Mouse (Mus musculus) midbrain, postnatal 0 days (tissue): ENCODE measurements around the gene Gm20388. TPM values are rescaled to one million over a fixed set of nuclear protein-coding genes. Genes with fewer than 3 reads are reported as not detected.

ENCODE experiments used
- ATAC-seq: fragments of 200-750 bp; cut with Nextera tagmentation; 2 replicates; pipeline ENCODE4 v1.8.0; 2017; ENCODE audit warnings: moderate number of reproducible peaks, mild to moderate bottlenecking, moderate TSS enrichment, moderate library complexity; ENCODE audit not compliant: low FRiP score
- DNase-seq: peaks from one replicate; pipeline ENCODE4 v3.0.0-alpha.2; 2015; ENCODE audit warnings: low spot score
- H3K27ac ChIP-seq: fragments of 300-500 bp; sonication (generic); 2 replicates; pipeline ENCODE4 v1.5.1; 2014; ENCODE audit warnings: low read depth, mild to moderate bottlenecking, low read length, mixed read lengths
- H3K27me3 ChIP-seq: fragments of 300-500 bp; sonication (generic); 2 replicates; pipeline ENCODE4 v1.6.1; 2014; ENCODE audit warnings: low read length, control low read depth, mixed read lengths; ENCODE audit not compliant: insufficient read depth
- H3K36me3 ChIP-seq: fragments of 300-500 bp; sonication (generic); 2 replicates; pipeline ENCODE4 v1.6.1; 2014; ENCODE audit warnings: low read length, control low read depth, mixed read lengths; ENCODE audit not compliant: insufficient read depth
- H3K4me1 ChIP-seq: fragments of 300-500 bp; sonication (generic); 2 replicates; pipeline ENCODE4 v1.6.1; 2014; ENCODE audit warnings: mild to moderate bottlenecking, control low read depth, antibody characterized with exemption, low read length, mixed read lengths; ENCODE audit not compliant: insufficient read depth
- H3K4me2 ChIP-seq: fragments of 300-500 bp; sonication (generic); 2 replicates; pipeline ENCODE4 v1.6.1; 2014; ENCODE audit warnings: low read depth, mild to moderate bottlenecking, low read length, mixed read lengths; ENCODE audit not compliant: poor library complexity, severe bottlenecking
- H3K4me3 ChIP-seq: fragments of 300-500 bp; sonication (generic); 2 replicates; pipeline ENCODE4 v1.5.1; 2014; ENCODE audit warnings: low read depth, mild to moderate bottlenecking, low read length, moderate library complexity
- H3K9ac ChIP-seq: fragments of 300-500 bp; sonication (generic); replicated peaks from 2 replicates; pipeline ENCODE4 v1.6.1; 2014; ENCODE audit warnings: mild to moderate bottlenecking, low read length, moderate library complexity, mixed read lengths; ENCODE audit not compliant: poor library complexity, severe bottlenecking
- H3K9me3 ChIP-seq: fragments of 300-500 bp; sonication (generic); 2 replicates; pipeline ENCODE4 v1.6.1; 2016; ENCODE audit warnings: low read length, control low read depth
- CTCF ChIP-seq: IDR thresholded peaks from 2 replicates; pipeline ENCODE4 v1.5.1; 2016; ENCODE audit warnings: antibody characterized with exemption, mild to moderate bottlenecking
- WGBS: fragments of 180-500 bp; shearing (Covaris S2); extraction: QIAGEN DNeasy Blood & Tissue Kit; methylation state at CpG from one replicate; pipeline ENCODE4 v1.1.7; 2014; 5-methylcytosine and 5-hydroxymethylcytosine counted together
- polyA plus RNA-seq: library from polyadenylated mRNA; unstranded; fragments of >200 nt; fragmentation: Nextera tagmentation; extraction: Ambion mirVana; gene quantifications from 2 replicates; pipeline ENCODE4 v1.2.1, GENCODE M21; 2015
- total RNA-seq: library from RNA; depleted of rRNA; stranded (reverse); fragments of >200 nt; gene quantifications from 2 replicates; pipeline ENCODE4 v1.2.3, GENCODE M21; 2014

The Gm20388 gene
- total and polyA plus RNA-seq, 2 experiments from 2014 or later = 74.2 TPM; not detected in 1

DNA sequence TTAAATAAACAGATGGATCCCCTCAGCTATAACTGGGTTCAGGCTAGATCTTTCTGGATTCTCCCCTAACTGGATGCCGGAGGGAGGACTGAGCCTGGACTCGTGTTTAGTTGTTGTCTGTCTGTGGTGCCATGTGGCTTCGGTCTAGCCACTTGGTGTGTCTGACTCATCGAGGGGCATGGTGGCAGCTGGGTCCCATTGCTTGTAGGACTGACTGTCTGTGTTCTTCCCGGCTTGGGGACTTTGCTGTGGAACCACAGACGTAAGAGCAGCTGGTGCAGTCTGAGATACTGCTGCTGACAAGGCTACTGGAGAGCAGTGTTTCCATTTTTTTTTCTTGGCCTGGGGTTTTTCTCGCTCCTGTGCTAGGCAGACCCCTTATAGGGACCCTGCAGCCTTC, 613.0 kb downstream of the Gm20388 start:
- ATAC-seq (no peak), DNase-seq (no peak)
- WGBS = 67% methylated on average over 7 of the region's 7 CpGs
- Histone ChIP-seq H3K4me1 (peaks cover 24% of the 10 kb centered on the region), H3K4me3 (no peak overlapping the region), H3K27ac (no peak overlapping the region), H3K9me3 (no peaks in the 10 kb centered on the region), H3K9ac (no peak overlapping the region), H3K36me3 (no peaks in the 10 kb centered on the region), H3K27me3 (no peaks in the 10 kb centered on the region), H3K4me2 (no peak overlapping the region)
- TF ChIP-seq CTCF = no peak

- H3K27me3 ChIP-seq = no peaks in the 10 kb centered on the region
- no peak overlapping the region for H3K9ac ChIP-seq
- no peak overlapping the region for H3K4me2 ChIP-seq
- DNase-seq (no peak), ATAC-seq (no peak)
- H3K36me3 ChIP-seq = no peaks in the 10 kb centered on the region
- no peak for TF ChIP-seq CTCF
- H3K9me3 ChIP-seq = no peaks in the 10 kb centered on the region
- peaks cover 19% of the 10 kb centered on the region for H3K4me1 ChIP-seq
- no peak overlapping the region for H3K27ac ChIP-seq
- no peak overlapping the region for H3K4me3 ChIP-seq
- WGBS = 50% methylated on average over 1 of the region's 1 CpGs
Observed at GRCm38 (mm10) chr8:120525135-120525534, 614.5 kb downstream of the Gm20388 start.

DNA sequence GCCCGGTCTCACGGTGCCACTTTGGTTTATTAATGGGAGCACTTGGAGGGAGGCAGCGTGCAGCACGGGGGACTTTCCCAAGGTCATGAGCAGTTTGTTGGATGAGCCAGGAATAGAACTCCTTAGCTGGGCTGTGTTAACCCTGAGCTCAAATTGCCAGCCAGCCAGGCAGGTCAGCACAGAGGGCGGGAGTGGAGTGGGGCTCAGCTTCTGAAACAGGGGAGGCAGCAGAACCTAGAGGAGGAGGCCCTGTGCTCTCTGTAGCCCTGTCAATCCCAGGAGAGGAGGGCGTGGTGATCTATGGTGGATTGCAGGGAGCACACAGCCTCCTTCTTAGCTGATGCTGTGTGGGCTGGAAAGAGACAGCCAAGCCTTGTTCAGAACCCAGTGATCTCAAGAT, 615.2 kb downstream of the Gm20388 start:
- TF ChIP-seq CTCF = no peak
- no peak overlapping the region for H3K9ac ChIP-seq
- no peak overlapping the region for H3K27ac ChIP-seq
- H3K4me1 ChIP-seq = peaks cover 12% of the 10 kb centered on the region; the same call in 1 of the 2 replicates
- H3K36me3 ChIP-seq = no peaks in the 10 kb centered on the region
- no peaks in the 10 kb centered on the region for H3K27me3 ChIP-seq
- no peak overlapping the region for H3K4me3 ChIP-seq
- ATAC-seq (no peak), DNase-seq (no peak)
- WGBS = 58% methylated on average over 6 of the region's 6 CpGs
- no peak overlapping the region for H3K4me2 ChIP-seq
- H3K9me3 ChIP-seq = no peaks in the 10 kb centered on the region

- DNase-seq = no peak
- no peak for ATAC-seq
- H3K4me3 ChIP-seq = no peak overlapping the region
- H3K4me1 ChIP-seq = peaks cover 8% of the 10 kb centered on the region; the same call in 1 of the 2 replicates
- no peaks in the 10 kb centered on the region for H3K27me3 ChIP-seq
- no peak overlapping the region for H3K27ac ChIP-seq
- 20% methylated on average over 4 of the region's 4 CpGs for WGBS
- H3K9ac ChIP-seq = no peak overlapping the region
- no peaks in the 10 kb centered on the region for H3K9me3 ChIP-seq
- no peak for TF ChIP-seq CTCF
- no peaks in the 10 kb centered on the region for H3K36me3 ChIP-seq
- no peak overlapping the region for H3K4me2 ChIP-seq
Observed at GRCm38 (mm10) chr8:120526577-120526976, 615.9 kb downstream of the Gm20388 start.

DNA sequence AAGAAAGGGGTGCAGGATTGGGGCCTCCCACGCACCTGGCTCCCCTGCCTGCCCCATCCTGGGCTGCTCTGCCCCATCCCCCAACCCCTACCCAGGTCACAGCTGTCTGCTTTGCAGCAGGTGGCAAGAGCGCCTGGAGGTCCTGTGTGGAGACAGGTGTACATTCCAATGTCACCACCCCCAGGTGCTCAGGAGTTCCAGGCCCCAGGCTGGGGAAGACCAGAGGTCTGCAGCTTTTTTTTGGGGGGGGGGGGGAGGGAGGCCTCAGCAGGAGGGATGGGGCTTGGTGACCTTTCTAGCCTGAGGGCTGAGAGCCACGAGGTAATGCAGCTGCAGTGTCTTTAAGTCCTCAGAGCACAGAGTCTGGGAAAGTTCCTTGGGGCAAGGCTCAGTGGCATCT, 617.7 kb downstream of the Gm20388 start:
- no peaks in the 10 kb centered on the region for H3K27me3 ChIP-seq
- no peak overlapping the region for H3K27ac ChIP-seq
- no peaks in the 10 kb centered on the region for H3K9me3 ChIP-seq
- no peaks in the 10 kb centered on the region for H3K36me3 ChIP-seq
- no peak overlapping the region for H3K9ac ChIP-seq
- ATAC-seq (no peak), DNase-seq (no peak)
- H3K4me3 ChIP-seq = no peak overlapping the region
- H3K4me2 ChIP-seq = no peak overlapping the region
- TF ChIP-seq CTCF = no peak
- WGBS = 57% methylated on average over 3 of the region's 3 CpGs
- peaks cover 19% of the 10 kb centered on the region; the same call in 1 of the 2 replicates for H3K4me1 ChIP-seq

GRCm38 (mm10) chr8:120529226-120529625, 618.6 kb downstream of the Gm20388 start:
- Histone ChIP-seq H3K4me1 (peaks cover 21% of the 10 kb centered on the region; the same call in 1 of the 2 replicates), H3K9ac (no peak overlapping the region), H3K4me3 (no peak overlapping the region), H3K36me3 (no peaks in the 10 kb centered on the region), H3K4me2 (no peak overlapping the region), H3K27ac (no peak overlapping the region), H3K9me3 (no peaks in the 10 kb centered on the region), H3K27me3 (no peaks in the 10 kb centered on the region)
- TF ChIP-seq CTCF = no peak
- ATAC-seq = no peak
- DNase-seq = no peak
- 63% methylated on average over 7 of the region's 7 CpGs for WGBS
